Mouse (Mus musculus) ES-CJ7 (cell line): ENCODE measurements around the gene Gjc2.
A peak's percentile ranks its signal among the peaks of the same experiment; 100 is the strongest.
"Not testable (repeated sequence)": the region's sequence is repeated elsewhere in the genome, so short reads cannot be mapped to it uniquely, and the experiment has no call there.

Experiments used
- DNase-seq: peaks from one replicate; pipeline ENCODE4 v3.0.0; 2011; ENCODE audit warnings: low read depth, low spot score

Gjc2 gene

DNA sequence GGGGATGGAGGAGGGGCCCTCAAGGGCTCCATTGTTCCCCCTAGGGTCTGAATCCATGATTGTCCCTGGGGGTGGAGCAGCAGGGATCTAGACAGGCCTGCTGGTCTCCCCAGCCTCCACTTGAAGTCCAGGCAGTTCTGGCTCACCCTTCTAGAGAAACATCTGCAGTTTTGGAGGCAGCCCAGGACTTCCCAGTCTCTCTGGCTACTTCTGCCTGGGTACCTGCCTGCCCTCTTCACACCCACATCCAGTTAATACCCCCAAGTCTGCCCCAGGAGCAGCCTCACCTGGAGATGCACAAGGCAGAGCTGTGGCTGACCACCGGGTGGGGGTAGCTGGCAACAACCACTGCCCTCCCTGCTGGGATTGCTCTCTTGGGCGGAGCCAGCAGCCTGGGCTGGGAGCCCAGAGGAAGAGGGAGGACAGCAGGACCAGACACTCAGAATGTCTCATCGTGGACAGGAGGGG lies at the start of gene Gjc2:
TSS of gene Gjc2 (minus strand) at position 350 of the 468 bp plus-strand sequence.
- no peak for DNase-seq

DNA sequence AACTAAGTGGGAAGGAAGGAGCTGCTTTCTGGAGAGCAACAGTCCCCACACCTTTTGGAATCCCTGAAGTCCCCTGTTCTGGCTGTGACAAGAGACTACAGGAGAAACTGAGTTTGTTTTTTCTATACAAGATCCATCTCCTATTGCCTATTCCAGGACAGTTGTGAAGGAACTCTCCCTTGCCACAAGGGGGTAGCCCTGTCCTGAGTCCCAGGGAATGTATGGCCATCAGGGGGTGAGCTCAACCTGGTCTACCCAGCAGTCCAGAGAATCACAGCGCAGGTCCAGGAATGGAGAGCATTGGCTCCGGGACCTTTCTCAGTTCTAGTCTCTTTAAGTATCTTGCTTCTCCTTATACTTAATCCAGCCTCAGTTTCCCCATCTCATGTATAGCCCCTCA lies 49.8 kb upstream of the Gjc2 start:
- peak; percentile 59 for DNase-seq

DNA sequence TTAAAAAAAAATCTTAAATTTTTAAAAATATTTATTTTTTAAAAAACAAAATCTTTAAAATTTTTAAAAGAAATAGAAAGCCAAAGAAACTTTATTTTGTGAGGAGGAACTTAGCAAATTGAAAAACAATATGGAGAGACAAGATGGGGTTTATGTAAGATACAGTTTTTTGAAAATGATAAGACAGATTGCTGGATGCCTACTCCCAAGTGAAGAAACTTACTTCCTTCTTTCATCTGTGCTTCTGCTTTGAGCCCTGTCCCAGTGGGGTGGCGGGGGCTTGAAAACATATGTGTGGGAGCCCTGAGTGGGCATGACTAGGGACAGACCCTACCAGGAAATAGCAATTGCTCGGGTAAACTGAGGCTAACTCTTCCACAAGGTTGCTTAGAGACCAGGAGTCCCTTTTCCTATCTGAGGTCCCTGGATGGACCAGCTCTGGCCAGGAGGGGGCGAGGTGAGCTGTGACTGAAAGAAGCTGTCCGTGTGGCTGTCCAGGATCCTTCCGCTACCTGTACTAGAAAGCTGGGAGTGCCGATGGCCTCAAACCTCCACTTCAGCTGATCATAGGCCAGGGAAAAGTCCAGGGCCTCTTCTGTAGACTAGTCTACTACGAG lies 47.2 kb upstream of the Gjc2 start:
- DNase-seq = peak; percentile 80

DNA sequence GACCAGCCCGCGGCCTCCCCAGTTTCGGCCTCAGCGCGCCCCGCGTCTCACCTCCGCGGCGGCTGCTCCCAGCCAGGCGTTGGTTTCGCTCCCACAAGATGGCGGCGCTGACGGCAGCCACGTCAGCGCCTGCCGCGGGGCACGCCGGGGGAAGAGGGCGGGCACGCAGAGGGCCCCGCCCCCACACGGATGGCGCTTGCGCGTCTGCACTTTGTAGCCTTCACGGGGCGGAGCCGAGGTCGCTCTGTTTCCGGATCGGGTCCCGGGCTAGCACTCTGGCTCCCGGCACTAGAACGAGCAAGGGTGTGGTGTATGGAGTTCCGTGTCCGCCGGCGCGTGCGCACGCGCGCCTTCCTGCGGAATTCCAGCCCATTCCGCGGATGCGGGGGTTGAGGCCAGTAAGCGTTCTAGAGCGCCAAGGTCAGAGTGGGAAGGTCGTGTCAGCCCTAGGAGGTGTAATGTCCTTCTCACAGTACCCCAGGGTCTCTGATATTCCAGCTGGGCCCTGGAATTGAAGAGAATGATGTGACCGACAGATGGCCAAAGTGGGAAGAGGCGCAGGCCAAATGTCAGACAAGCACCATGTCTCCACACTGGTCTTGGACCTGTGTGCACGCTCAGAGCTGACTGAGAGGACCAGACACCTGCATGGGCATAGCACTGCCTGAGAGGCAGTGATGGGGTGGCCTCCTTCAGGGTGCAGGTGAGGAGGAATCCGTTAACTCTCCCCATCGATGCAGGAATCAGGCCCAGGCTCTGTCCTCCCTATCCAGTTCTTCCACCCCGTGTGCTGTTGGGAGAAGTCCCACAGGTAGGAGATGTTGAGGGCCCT lies 45.3 kb upstream of the Gjc2 start, which contains the start of gene Arf1:
TSS of gene Arf1 (minus strand) at position 149 of the 832 bp plus-strand sequence.
- DNase-seq = peak; percentile 99

DNA sequence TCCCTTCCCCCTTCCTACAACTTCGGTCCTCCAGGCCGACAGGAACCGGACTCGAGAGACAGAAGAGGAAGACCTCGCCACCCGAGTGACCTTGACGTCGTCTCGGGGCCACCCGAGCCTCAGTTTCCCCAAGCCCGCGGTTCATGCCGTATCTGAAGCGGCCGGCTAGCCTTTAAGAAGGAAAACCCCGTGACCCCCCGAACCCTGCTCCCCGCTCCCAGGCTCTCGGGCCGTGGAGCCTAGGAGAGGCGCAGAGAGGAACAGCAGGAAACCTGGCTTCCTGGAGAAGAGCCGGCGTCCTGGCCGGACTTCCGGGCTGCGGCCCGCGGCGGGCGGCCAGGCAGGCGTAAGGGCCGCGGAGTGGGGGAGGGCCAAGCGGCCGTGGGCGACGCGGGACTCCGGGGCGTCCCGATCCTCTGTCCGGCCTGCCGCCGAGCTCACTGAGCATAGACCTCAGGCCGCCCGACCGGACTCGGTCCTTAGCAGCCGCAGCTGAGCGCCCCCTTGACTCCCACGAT lies 44.6 kb upstream of the Gjc2 start:
- DNase-seq = no peak

DNA sequence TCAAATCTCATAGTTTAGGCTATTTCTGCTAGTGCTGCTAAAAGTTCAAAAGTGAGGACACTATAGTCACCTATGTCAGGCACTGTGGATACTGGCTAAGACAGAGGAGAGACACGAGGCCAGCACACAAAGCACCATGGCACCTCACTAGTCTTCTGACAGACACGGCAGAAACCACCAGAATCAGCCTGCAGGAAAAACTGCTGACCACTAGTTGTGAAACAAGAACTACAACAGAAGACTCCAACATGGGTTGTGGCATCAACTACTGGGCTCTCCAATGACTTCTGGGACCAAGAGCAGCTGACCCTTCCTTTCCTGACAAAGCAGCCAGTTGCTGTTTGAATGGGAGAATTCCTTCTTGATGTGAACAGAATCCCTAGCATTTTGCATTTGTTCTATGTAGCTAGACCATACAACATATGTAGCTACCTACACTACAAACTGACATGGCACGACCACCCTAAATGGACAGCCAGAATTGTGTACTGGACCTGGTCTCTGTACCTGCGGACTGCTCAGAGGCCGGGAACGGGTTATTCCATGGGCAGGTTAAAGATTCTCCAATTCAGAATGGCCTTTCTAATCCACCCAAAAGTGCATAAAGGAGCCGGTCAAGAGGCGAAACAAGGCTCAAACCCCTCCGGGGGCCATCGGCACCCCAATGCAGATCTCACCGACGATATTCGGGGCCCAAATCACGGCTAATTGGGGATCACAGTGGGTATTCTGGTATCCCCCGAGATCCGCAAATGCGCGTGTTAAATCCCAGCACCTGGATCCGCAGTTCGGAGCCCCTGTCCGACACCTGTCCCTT lies 44.0 kb upstream of the Gjc2 start:
- DNase-seq = no peak

DNA sequence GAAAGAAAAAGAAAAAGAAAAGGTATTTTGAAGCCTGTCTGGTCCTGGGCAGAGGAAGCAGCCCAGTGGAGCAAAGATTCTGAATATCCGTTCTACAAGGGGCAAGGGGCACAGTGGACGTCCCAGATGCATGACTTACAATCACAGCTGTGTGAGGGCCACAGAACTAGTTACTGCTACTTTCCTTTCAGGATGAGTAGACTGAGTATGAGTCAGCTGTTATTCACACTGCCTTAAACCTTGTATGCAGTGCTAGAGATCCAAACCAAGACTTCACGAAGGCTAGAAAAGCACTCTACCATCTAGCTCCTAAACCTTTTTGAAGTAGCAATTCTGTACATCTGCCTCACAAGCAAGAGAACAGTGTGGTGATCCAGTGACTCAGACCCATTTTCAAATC lies 43.2 kb upstream of the Gjc2 start:
- no peak for DNase-seq

DNA sequence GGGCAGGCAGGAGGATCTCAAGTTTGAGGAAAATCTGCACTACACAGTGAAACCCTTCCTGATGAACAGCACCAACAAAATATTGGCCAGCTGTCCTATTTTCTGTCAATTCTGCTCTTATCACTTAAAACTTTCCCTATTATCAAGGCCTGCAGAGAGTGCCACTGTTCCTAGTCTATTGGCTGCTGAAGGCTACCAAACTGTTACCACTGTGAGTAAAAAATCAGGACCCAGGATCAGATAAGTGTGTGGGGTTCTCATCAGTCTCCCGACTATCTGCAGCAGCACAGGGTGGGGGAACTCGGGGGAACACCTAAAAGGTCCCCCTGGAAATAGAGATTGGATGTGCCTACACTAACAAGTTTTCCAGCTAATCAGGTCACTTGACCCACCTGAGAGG lies 42.2 kb upstream of the Gjc2 start:
- DNase-seq = no peak

DNA sequence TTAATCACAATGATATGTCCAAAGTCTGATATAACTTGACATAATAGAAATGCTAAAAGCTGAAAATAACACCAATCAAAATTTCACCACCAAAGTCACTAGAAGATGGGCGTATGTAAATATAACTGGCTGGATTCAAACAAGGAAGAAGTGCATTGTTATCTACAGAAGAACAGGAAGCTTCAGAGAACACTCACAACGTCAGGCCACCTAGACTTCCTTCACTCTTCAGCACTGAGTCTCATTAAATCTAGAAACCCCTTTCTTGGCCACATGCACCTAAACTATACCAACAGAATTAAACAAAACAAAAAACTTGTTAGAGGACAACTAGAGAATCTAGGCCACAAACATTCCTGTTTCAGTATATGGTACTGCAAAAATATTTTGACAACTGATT lies 41.5 kb upstream of the Gjc2 start:
- no peak for DNase-seq

DNA sequence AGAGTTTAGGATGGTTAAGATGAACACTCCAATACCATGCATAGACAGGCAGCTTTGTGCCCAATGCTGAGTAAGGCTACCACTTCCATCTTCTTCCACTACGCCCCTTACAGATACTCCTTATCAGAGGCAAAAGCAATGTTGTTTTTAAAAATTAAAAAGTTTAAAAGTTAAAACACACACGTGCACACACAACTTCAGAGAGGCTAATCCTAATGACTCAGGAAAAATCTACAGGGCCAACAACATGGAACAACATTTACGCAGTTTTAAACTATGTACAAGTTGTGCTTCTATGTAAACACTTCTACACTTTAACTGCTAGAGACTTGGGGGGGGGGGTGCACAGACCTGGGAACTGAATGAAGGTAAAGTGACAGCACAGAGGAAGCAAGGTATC lies 41.0 kb upstream of the Gjc2 start:
- no peak for DNase-seq

DNA sequence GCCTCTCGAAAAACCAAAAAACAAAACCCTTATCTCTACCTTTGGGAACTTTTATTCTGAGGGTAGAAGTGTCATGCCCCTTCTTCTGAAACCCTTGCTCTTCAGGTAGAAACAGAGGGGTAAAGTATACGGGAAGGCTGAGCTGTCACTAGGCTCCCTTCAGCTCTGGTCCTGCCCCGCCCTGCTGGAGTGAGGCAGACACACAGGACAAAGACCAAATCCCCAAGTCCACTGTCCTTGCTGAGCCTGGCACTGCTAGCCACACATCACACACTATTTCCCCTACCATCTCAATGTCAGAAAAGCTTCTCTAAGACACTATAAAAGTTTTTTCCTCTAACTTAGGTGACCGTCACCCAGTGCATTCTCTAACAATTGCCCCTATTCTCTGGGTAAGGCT lies 39.3 kb upstream of the Gjc2 start:
- no peak for DNase-seq

DNA sequence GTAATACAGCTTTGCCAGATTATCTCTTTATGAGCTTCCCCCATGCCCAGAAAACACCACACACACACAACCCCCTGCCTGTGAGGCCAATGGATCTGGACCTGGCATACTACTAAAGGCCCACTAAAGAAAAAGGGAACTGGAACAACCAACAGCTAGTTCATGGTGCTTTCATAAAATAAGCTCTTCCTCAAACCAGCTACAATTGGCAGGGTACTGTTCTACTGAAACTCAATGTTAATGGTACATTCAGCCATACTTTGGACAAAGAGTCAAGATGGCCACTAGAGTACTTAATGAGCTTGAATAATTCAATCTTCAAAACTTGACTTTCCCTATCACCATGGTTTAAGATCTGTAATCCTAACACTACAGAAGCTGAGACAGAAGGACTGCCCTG lies 38.6 kb upstream of the Gjc2 start:
- no peak for DNase-seq

DNA sequence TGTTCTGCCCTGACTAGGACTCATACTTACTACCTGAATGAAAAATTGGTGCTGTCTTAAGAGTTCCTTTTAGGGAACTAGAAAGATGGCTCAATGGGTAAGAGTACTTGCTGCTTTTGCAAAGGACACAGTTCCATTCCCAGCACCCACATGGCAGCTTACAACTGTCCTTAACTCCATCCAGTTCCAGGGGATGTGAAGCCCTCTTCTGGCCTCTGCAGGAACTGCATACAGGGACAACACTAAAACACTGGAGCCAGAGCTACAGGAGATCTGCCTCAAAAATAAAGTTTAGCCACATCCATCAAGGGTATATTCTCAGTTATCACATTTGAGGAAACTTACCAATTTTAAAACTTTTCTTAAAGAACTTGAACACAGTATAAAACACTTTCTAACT lies 36.1 kb upstream of the Gjc2 start:
- peak; percentile 82 for DNase-seq

DNA sequence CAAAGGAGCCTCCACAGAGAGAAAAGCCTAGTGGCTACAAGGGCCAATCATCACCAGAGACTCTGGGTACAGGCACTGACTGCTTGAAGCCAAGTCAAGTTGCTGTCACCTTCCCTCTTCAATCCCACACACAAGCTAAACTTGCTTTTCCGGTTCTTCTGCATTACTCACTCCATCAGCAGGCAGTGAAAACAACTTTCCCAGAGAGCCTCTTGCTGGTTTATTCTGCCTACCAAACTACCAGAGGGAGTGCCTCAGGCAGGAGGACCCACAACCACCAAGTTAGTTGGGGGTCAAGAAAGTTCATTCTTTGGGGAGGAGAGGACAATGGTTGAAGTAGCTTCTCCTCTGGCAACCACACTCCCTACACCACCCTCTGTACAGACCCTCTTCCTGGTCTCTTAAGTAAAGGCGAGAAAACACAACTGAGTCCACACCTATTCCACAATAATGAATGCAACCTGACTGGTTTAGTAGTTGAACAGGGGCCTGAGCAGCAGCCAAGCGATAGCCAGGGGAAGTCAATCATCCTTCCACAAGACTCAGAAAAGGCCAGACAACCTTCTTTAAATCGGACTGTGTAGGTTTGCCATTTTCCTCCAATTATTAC lies 35.5 kb upstream of the Gjc2 start:
- DNase-seq = no peak

DNA sequence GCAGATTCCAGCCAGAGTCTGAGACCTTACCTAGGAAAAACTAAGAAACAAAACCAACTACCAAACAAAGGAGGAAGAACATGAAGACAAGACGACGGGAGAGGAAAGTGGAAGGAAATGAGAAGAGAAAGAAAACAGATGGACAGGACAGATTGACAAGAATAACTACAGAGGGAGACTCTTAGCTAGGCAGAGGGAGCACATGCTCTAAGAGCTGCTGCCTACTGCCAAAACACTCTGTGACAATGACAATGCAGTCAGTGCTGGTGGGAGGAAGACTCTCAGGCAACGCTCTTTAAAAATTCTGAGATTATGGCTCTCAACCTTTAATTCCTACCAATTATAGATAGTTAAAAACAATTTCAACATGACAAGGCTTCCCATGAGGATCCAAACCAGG lies 33.9 kb upstream of the Gjc2 start:
- no peak for DNase-seq

DNA sequence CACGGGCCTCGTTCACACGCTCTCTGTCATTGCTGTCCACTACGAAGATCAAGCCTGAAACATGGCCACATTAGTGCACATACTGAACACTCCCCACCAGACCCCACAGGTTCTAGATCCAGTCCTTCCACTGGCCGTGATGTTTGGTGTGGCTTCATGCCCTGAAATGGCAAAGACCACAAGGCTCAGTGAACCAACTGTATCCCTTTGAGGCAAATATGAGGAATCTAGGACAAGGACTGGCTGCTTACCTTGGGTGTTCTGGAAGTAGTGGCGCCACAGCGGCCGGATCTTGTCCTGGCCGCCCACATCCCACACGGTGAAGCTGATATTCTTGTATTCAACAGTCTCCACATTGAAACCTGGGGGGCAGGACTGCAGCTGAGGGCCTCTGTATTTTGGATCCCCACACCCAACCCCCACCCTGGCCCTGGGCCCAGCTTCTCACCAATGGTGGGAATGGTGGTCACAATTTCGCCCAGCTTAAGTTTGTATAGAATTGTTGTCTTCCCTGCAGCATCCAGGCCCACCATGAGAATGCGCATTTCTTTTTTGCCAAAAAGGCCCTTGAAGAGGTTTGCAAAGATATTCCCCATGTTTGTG lies 30.0 kb upstream of the Gjc2 start:
- DNase-seq = no peak

DNA sequence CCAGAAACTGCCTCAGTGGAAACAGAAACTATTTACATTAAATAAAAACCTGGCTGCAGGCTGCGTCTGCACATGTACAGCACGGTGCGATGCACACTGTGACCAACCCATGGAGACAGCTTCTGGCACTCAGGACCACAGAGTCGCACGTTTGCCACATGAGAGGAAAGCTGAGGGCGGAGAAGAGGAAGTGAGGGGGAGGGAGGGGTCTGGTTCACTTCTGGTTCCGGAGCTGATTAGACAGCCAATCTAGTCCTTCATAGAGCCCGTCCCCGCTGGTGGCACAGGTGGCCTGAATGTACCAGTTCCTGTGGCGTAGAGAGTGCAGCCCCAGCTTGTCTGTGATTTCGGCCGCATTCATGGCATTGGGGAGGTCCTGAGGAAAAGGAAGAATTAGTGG lies 29.3 kb upstream of the Gjc2 start:
- DNase-seq = not testable (repeated sequence)

DNA sequence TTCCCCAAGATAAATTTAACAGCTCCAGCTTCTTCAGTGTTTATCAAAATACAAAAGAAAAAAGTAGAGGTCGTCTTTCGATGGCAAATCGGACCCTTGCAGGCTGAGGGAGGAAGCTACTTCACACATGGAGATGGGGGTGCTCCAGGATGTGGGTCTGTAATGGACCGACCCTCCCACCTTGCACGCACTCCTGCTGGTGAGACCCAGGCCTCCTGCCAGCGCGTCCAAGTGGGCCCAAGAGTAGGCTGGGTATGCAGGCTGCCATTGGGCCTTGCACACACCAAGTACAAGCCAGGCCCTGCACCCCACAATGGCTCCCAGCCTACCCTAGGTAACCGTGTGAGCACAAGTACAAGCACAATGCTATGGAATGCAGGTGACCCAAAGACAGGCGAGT lies 28.5 kb upstream of the Gjc2 start:
- not testable (repeated sequence) for DNase-seq

DNA sequence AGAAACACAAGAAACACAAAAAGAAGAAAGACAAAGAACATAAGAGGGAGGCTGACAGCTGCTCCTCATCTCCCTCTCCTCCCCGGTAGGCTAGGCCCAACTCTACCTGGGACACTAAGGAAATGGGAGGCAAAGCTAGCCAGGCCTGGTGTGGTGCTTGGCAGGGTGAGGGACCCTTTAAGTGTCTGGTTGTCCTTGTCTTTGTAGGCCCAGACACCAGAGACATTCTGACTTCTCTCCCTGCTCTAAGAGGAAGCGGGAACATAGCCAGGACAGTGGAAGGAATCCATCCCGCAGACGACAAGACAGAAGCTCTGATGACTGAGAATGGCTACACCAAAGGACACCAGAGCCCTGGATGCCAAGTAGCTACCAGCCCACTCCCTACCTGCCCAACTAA lies 27.0 kb upstream of the Gjc2 start:
- DNase-seq = no peak

DNA sequence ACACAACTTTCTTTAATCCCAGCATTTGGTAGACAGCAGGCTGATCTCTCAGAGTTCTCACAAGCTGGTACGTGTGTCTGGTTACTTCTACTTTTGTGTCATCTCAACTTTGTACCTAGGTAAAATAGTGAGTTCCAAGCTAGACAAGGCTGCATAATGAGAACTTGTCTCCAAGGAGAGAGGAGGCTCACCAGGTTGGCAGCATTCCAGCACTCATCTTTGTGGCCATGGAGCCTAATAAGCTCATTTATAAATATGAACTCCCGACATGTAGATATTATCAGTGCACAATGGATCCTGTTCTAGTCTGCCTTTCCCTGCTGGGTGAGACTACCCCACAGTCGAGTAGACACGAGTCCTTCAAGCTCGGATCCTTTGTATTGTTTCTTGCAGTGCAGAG lies 26.6 kb upstream of the Gjc2 start:
- DNase-seq = no peak

DNA sequence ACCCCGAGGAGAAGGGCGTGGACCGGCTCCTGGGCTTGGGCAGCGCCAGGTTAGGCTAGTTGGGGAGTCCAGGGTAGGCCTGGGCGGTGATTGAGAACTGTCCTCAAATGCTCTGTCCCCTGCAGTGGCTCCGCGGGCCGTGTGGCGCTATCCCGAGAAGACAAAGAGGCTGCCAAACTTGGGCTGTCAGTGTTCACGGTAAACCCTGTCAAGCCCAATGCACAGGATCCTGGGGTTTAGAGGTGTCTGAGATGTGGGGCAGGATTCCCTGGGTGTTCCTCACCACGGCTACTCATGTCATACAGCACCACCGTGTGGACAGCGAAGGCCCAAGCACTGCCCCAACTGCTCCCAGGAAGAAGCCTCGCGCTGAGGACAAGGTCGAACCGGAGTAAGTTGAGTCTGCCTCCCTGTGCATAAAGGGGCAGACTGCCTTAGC lies 26.0 kb upstream of the Gjc2 start:
- DNase-seq = peak; percentile 82
